Mouse (Mus musculus) kidney, embryonic 14.5 days (tissue): ENCODE results near the gene Mier2. TPM values are rescaled to one million over a fixed set of nuclear protein-coding genes. Genes with fewer than 3 reads are reported as not detected.

Source experiments
- ATAC-seq: fragments of 200-750 bp; cut with Nextera tagmentation; 2 replicates; pipeline ENCODE4 v1.8.0; 2017; ENCODE audit warnings: moderate number of reproducible peaks, mild to moderate bottlenecking, moderate TSS enrichment, moderate library complexity; ENCODE audit not compliant: low FRiP score, low TSS enrichment
- H3K27ac ChIP-seq: fragments of 300-500 bp; sonication (generic); 2 replicates; pipeline ENCODE4 v1.5.1; 2014; ENCODE audit warnings: low read depth, mild to moderate bottlenecking, low read length, moderate library complexity, mixed read lengths
- H3K27me3 ChIP-seq: fragments of 300-500 bp; sonication (generic); 2 replicates; pipeline ENCODE4 v1.6.1; 2014; ENCODE audit warnings: mild to moderate bottlenecking, low read length; ENCODE audit not compliant: control insufficient read depth, insufficient read depth
- H3K36me3 ChIP-seq: fragments of 300-500 bp; sonication (generic); 2 replicates; pipeline ENCODE4 v1.6.1; 2014; ENCODE audit warnings: low read length, mixed read lengths; ENCODE audit not compliant: control insufficient read depth, insufficient read depth
- H3K4me1 ChIP-seq: fragments of 300-500 bp; sonication (generic); 2 replicates; pipeline ENCODE4 v1.6.1; 2014; ENCODE audit warnings: low read length, mixed read lengths; ENCODE audit not compliant: control insufficient read depth, insufficient read depth
- H3K4me2 ChIP-seq: fragments of 300-500 bp; sonication (generic); replicated peaks from 2 replicates; pipeline ENCODE4 v1.6.1; 2014; ENCODE audit warnings: low read depth, mild to moderate bottlenecking, low read length
- H3K4me3 ChIP-seq: fragments of 300-500 bp; sonication (generic); 2 replicates; pipeline ENCODE4 v1.5.1; 2014; ENCODE audit warnings: mild to moderate bottlenecking, low read length
- H3K9ac ChIP-seq: fragments of 300-500 bp; sonication (generic); 2 replicates; pipeline ENCODE4 v1.6.1; 2014; ENCODE audit warnings: low read depth, mild to moderate bottlenecking, low read length, moderate library complexity
- H3K9me3 ChIP-seq: fragments of 300-500 bp; sonication (generic); 2 replicates; pipeline ENCODE4 v1.6.1; 2016; ENCODE audit warnings: low read length; ENCODE audit not compliant: control insufficient read depth
- WGBS: fragments of 180-500 bp; shearing (Covaris S2); extraction: QIAGEN DNeasy Blood & Tissue Kit; methylation state at CpG from one replicate; pipeline ENCODE4 v1.1.7; 2014; 5-methylcytosine and 5-hydroxymethylcytosine counted together
- polyA plus RNA-seq: library from polyadenylated mRNA; unstranded; fragments of >200 nt; fragmentation: Nextera tagmentation; extraction: Ambion mirVana; gene quantifications from 2 replicates; pipeline ENCODE4 v1.2.1, GENCODE M21; 2014

Gene Mier2
- polyA plus RNA-seq, 1 experiment from 2014 or later, result 47.4 TPM

DNA sequence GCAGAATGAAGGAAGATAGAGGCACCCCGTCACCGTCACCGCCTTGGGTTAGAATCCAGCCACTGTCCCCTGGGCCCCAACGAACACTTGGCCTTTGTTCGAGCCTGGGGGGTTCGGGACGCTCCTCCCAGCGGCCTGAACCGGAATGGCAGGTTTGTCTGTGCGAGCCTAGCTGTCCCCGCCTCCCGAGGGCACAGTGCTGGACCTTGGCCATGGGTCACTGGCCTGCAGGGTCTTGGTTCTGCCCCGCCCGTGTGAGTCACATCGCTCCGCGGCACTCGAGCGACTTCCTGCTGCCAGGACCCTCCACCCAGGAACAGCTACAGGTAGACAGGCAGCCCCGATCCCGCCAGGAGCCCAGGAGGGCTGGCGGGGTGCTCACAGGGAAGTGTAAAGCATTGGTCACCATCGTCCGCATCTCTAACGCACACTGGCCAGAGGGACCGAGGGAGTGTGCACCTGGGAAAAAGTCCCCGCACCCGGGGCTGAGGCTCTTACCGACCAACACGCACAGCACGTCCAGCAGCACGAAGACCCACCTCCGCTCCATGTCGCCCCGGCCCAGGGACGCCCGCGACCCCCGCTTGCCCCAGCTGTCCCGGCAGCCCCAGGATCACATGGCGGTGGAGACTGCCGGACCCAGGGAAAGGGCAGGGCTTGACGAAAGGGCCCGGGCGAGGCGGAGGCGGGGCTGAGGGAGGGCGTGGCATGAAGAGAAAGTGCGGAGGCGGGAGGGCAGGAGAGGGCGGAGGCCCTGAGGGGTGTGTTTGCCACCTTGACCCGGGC is 21.7 kb downstream of the Mier2 start, which contains the start of gene Plpp2:
Gene Plpp2, minus strand, starts transcription at position 671 of the 786 bp plus-strand sequence.
- ATAC-seq, result peak; percentile 82

DNA sequence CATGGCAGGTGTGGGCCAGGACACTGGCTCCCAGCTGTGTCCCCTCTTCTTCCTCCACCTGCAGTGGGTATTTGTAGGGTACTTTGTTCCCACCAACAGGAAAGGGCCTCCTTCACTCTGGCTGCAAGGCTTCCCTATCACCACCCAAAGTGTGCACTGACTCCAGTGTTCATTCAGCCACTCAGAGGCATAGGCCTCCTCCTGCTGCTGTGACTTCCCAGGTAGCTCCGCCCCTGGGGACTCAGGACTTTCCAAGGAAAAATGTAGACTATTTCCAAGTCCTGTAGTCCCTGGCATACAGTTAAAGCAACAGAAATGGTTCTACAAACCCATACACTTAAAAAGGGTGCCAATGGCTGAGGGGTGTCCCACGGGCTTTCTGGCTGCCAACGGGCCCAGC is 22.3 kb downstream of the Mier2 start:
- no peaks in the 10 kb centered on the region for H3K36me3 ChIP-seq
- H3K4me1 ChIP-seq, result peaks cover 8% of the 10 kb centered on the region
- H3K9ac ChIP-seq, result peak overlapping the region; percentile 63
- 25% methylated on average over 3 of the region's 3 CpGs for WGBS
- ATAC-seq, result peak; percentile 14; the same call in 1 of the 2 replicates
- no peaks in the 10 kb centered on the region for H3K9me3 ChIP-seq
- H3K4me3 ChIP-seq, result peak overlapping the region; percentile 68
- H3K27me3 ChIP-seq, result no peaks in the 10 kb centered on the region
- H3K4me2 ChIP-seq, result peak overlapping the region; percentile 93
- peak overlapping the region; percentile 57; the same call in 1 of the 2 replicates for H3K27ac ChIP-seq

More for the DNA sequence above, 21.7 kb downstream of the Mier2 start, which contains the start of gene Plpp2:
- Histone ChIP-seq H3K27me3 (no peaks in the 10 kb centered on the region), H3K4me2 (peak within 1 kb of the TSS; percentile 93), H3K9ac (peak within 1 kb of the TSS; percentile 63), H3K36me3 (no peaks in the 10 kb centered on the region), H3K4me3 (peak within 1 kb of the TSS; percentile 68), H3K9me3 (no peaks in the 10 kb centered on the region), H3K4me1 (peaks cover 8% of the 10 kb centered on the region), H3K27ac (peak within 1 kb of the TSS; percentile 57; the same call in 1 of the 2 replicates)
- 1% methylated on average over 51 of the region's 52 CpGs for WGBS

- Histone ChIP-seq H3K27ac (no peak overlapping the region), H3K4me3 (no peak overlapping the region), H3K27me3 (no peaks in the 10 kb centered on the region), H3K9me3 (no peaks in the 10 kb centered on the region), H3K4me1 (peaks cover 8% of the 10 kb centered on the region), H3K9ac (no peak overlapping the region), H3K36me3 (peaks cover 7% of the 10 kb centered on the region), H3K4me2 (no peak overlapping the region)
- WGBS, result 82% methylated on average over 3 of the region's 3 CpGs
- no peak for ATAC-seq
These were observed 23.4 kb downstream of the Mier2 start for GRCm38 (mm10) chr10:79531593-79531992.

DNA sequence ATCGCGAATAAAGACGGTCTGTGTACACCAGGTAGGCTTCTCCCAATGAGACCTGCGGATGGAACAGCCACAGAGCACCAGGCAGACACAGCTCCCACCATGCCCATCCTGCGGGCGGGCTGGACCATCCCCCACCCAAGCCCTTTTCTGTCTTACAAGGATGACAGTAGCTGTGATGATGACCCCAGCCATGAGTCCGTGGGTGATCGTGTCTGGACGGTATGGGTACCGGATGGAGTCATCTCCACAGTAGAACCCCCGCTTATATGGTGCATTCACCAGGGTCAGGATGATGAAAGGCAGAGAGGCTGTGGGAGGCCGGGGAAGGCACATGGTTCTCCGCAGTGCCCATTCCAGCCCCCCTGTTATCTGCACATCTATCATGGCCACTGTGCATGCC is 24.3 kb downstream of the Mier2 start:
- no peaks in the 10 kb centered on the region for H3K9me3 ChIP-seq
- H3K27me3 ChIP-seq, result no peaks in the 10 kb centered on the region
- H3K4me3 ChIP-seq, result no peak overlapping the region
- H3K4me1 ChIP-seq, result peaks cover 8% of the 10 kb centered on the region
- no peak overlapping the region for H3K4me2 ChIP-seq
- H3K9ac ChIP-seq, result no peak overlapping the region
- peaks cover 7% of the 10 kb centered on the region for H3K36me3 ChIP-seq
- ATAC-seq, result no peak
- no peak overlapping the region for H3K27ac ChIP-seq
- WGBS, result 94% methylated on average over 13 of the region's 13 CpGs

DNA sequence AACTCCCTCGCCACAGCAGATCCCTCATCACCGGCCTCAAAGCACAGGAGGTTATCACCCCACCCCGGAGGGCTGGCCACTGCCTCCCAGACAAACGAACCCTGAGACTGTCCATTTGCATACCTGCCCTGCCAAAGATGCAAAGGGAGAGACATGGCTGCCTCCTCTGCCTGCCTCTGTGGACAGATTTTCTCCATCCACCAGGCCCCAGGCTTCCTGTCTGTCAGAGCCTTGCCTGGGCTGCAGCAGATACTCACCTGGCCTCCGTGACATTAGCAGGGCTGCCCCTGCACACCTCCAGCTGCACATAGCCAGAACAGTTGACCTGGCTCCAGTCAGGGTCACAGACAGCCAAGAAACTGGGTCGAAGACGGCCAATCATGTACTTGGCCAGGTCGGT is 24.8 kb downstream of the Mier2 start:
- no peak for ATAC-seq
- H3K9me3 ChIP-seq, result no peaks in the 10 kb centered on the region
- no peak overlapping the region for H3K9ac ChIP-seq
- 73% methylated on average over 8 of the region's 8 CpGs for WGBS
- no peak overlapping the region for H3K4me3 ChIP-seq
- no peak overlapping the region for H3K4me2 ChIP-seq
- H3K4me1 ChIP-seq, result peaks cover 8% of the 10 kb centered on the region
- no peaks in the 10 kb centered on the region for H3K27me3 ChIP-seq
- H3K36me3 ChIP-seq, result peaks cover 7% of the 10 kb centered on the region
- H3K27ac ChIP-seq, result no peak overlapping the region

GRCm38 (mm10) chr10:79528081-79528480 is 26.9 kb downstream of the Mier2 start:
- Histone ChIP-seq H3K27me3 (no peaks in the 10 kb centered on the region), H3K4me3 (no peak overlapping the region), H3K9ac (no peak overlapping the region), H3K36me3 (peaks cover 7% of the 10 kb centered on the region), H3K4me2 (no peak overlapping the region), H3K4me1 (peaks cover 4% of the 10 kb centered on the region; the same call in 1 of the 2 replicates), H3K27ac (no peak overlapping the region), H3K9me3 (no peaks in the 10 kb centered on the region)
- 85% methylated on average over 3 of the region's 3 CpGs for WGBS
- ATAC-seq, result no peak

GRCm38 (mm10) chr10:79527453-79527845 is 27.6 kb downstream of the Mier2 start:
- H3K9me3 ChIP-seq, result no peaks in the 10 kb centered on the region
- ATAC-seq, result no peak
- H3K4me2 ChIP-seq, result no peak overlapping the region
- peaks cover 7% of the 10 kb centered on the region for H3K36me3 ChIP-seq
- no peak overlapping the region for H3K9ac ChIP-seq
- peaks cover 1% of the 10 kb centered on the region; the same call in 1 of the 2 replicates for H3K4me1 ChIP-seq
- no peak overlapping the region for H3K4me3 ChIP-seq
- WGBS, result 83% methylated on average over 6 of the region's 6 CpGs
- H3K27me3 ChIP-seq, result no peaks in the 10 kb centered on the region
- no peak overlapping the region for H3K27ac ChIP-seq

- no peak overlapping the region for H3K4me2 ChIP-seq
- ATAC-seq, result no peak
- no peaks in the 10 kb centered on the region for H3K4me1 ChIP-seq
- no peak overlapping the region for H3K9ac ChIP-seq
- peaks cover 7% of the 10 kb centered on the region for H3K36me3 ChIP-seq
- no peaks in the 10 kb centered on the region for H3K9me3 ChIP-seq
- WGBS, result 84% methylated on average over 12 of the region's 12 CpGs
- no peak overlapping the region for H3K4me3 ChIP-seq
- no peak overlapping the region for H3K27ac ChIP-seq
- no peaks in the 10 kb centered on the region for H3K27me3 ChIP-seq
These were observed 28.1 kb downstream of the Mier2 start for GRCm38 (mm10) chr10:79526661-79527452.
